Mouse (Mus musculus) right cerebral cortex, adult 2 months (tissue): ENCODE data around the gene Zkscan17.
"Not testable (repeated sequence)": the region's sequence is repeated elsewhere in the genome, so short reads cannot be mapped to it uniquely, and the experiment has no call there.

Experiments
- DNase-seq, 2 experiments: peaks; one replicate each; pipeline ENCODE4 v3.0.0; 2021 to 2022; ENCODE audit warnings: low spot score in 2 of 2

Gene Zkscan17

GRCm38 (mm10) chr11:59526472-59527080 lies at the start of gene Zkscan17:
Gene Zkscan17, minus strand, starts transcription at chr11:59526751.
- DNase-seq, result no peak

GRCm38 (mm10) chr11:59576135-59576534 lies 49.6 kb upstream of the Zkscan17 start, which contains the start of gene Olfr222:
Gene Olfr222, minus strand, starts transcription at chr11:59576235.
- DNase-seq, result not testable (repeated sequence)

- DNase-seq, result no peak
These were observed 49.2 kb upstream of the Zkscan17 start for GRCm38 (mm10) chr11:59575726-59576125.

- DNase-seq, result no peak
These were observed 42.8 kb upstream of the Zkscan17 start for GRCm38 (mm10) chr11:59569306-59569705.

- no peak for DNase-seq
These were observed 36.3 kb upstream of the Zkscan17 start for GRCm38 (mm10) chr11:59562837-59563236.

GRCm38 (mm10) chr11:59562336-59562735 lies 35.8 kb upstream of the Zkscan17 start:
- no peak for DNase-seq

- DNase-seq, result no peak
These were observed 34.4 kb upstream of the Zkscan17 start for GRCm38 (mm10) chr11:59560906-59561305.

GRCm38 (mm10) chr11:59554535-59554934 lies 28.0 kb upstream of the Zkscan17 start:
- no peak for DNase-seq

GRCm38 (mm10) chr11:59554127-59554526 lies 27.6 kb upstream of the Zkscan17 start:
- no peak for DNase-seq

GRCm38 (mm10) chr11:59544005-59544404 lies 17.5 kb upstream of the Zkscan17 start:
- peak; percentile 25 to 33 for DNase-seq

GRCm38 (mm10) chr11:59543376-59543775 lies 16.8 kb upstream of the Zkscan17 start:
- DNase-seq, result no peak

- DNase-seq, result no peak
These were observed 15.9 kb upstream of the Zkscan17 start for GRCm38 (mm10) chr11:59542442-59542841.

GRCm38 (mm10) chr11:59541324-59541723 lies 14.8 kb upstream of the Zkscan17 start, which contains the start of gene Nlrp3:
Gene Nlrp3, plus strand, starts transcription at chr11:59541568.
- DNase-seq, result no peak

- no peak for DNase-seq
These were observed 13.6 kb upstream of the Zkscan17 start for GRCm38 (mm10) chr11:59540123-59540522.

- peak; percentile 37 to 39 for DNase-seq
These were observed 11.8 kb upstream of the Zkscan17 start for GRCm38 (mm10) chr11:59538387-59538786.

- DNase-seq, result no peak
These were observed 10.9 kb upstream of the Zkscan17 start for GRCm38 (mm10) chr11:59537218-59538130.

GRCm38 (mm10) chr11:59531562-59531961 lies 5.0 kb upstream of the Zkscan17 start:
- DNase-seq, result no peak

GRCm38 (mm10) chr11:59530870-59531535 lies 4.5 kb upstream of the Zkscan17 start:
- peak; percentile 43 to 55 for DNase-seq

- DNase-seq, result no peak
These were observed 3.7 kb upstream of the Zkscan17 start for GRCm38 (mm10) chr11:59530221-59530620.

GRCm38 (mm10) chr11:59525237-59525636 lies 1.3 kb downstream of the Zkscan17 start:
- peak; percentile 87 to 88 for DNase-seq

- no peak for DNase-seq
These were observed 2.4 kb downstream of the Zkscan17 start for GRCm38 (mm10) chr11:59524150-59524549.
